Mouse (Mus musculus): ENCODE results near the gene Mrtfb.

Mrtfb gene

GRCm38 (mm10) chr16:13351268-13351667 lies 95.0 kb downstream of the Mrtfb start:
- no peak for DNase-seq (ENCODE audit: low spot score)

- no peak for DNase-seq (ENCODE audit: low spot score)
These were observed 97.6 kb downstream of the Mrtfb start for GRCm38 (mm10) chr16:13353927-13354326.

- no peak for DNase-seq (ENCODE audit: low spot score)
These were observed 98.2 kb downstream of the Mrtfb start for GRCm38 (mm10) chr16:13354431-13354830.

- peak; percentile 39 for DNase-seq (ENCODE audit: low spot score)
These were observed 101.8 kb downstream of the Mrtfb start for GRCm38 (mm10) chr16:13357806-13358679.

- no peak for DNase-seq (ENCODE audit: low spot score)
These were observed 102.5 kb downstream of the Mrtfb start for GRCm38 (mm10) chr16:13358741-13359140.

GRCm38 (mm10) chr16:13359405-13359858 lies 103.2 kb downstream of the Mrtfb start:
- peak; percentile 21 for DNase-seq (ENCODE audit: low spot score)

GRCm38 (mm10) chr16:13360208-13360607 lies 103.9 kb downstream of the Mrtfb start:
- DNase-seq (ENCODE audit: low spot score) = no peak

- DNase-seq (ENCODE audit: low spot score) = no peak
These were observed 104.6 kb downstream of the Mrtfb start for GRCm38 (mm10) chr16:13360835-13361234.

- no peak for DNase-seq (ENCODE audit: low spot score)
These were observed 106.9 kb downstream of the Mrtfb start for GRCm38 (mm10) chr16:13363141-13363540.

GRCm38 (mm10) chr16:13364145-13364544 lies 107.9 kb downstream of the Mrtfb start:
- no peak for DNase-seq (ENCODE audit: low spot score)

GRCm38 (mm10) chr16:13366256-13366655 lies 110.0 kb downstream of the Mrtfb start:
- DNase-seq (ENCODE audit: low spot score) = no peak

GRCm38 (mm10) chr16:13366802-13367465 lies 110.7 kb downstream of the Mrtfb start:
- DNase-seq (ENCODE audit: low spot score) = no peak

GRCm38 (mm10) chr16:13367466-13367856 lies 111.2 kb downstream of the Mrtfb start:
- no peak for DNase-seq (ENCODE audit: low spot score)

- no peak for DNase-seq (ENCODE audit: low spot score)
These were observed 112.4 kb downstream of the Mrtfb start for GRCm38 (mm10) chr16:13368645-13369044.

GRCm38 (mm10) chr16:13371740-13372287 lies 115.5 kb downstream of the Mrtfb start:
- DNase-seq (ENCODE audit: low spot score) = peak; percentile 79

- no peak for DNase-seq (ENCODE audit: low spot score)
These were observed 116.7 kb downstream of the Mrtfb start for GRCm38 (mm10) chr16:13372899-13373533.

- DNase-seq (ENCODE audit: low spot score) = no peak
These were observed 120.7 kb downstream of the Mrtfb start for GRCm38 (mm10) chr16:13376947-13377486.

GRCm38 (mm10) chr16:13378157-13378556 lies 121.9 kb downstream of the Mrtfb start:
- DNase-seq (ENCODE audit: low spot score) = no peak

GRCm38 (mm10) chr16:13379865-13380264 lies 123.6 kb downstream of the Mrtfb start:
- DNase-seq (ENCODE audit: low spot score) = no peak

- no peak for DNase-seq (ENCODE audit: low spot score)
These were observed 125.5 kb downstream of the Mrtfb start for GRCm38 (mm10) chr16:13381771-13382170.

- no peak for DNase-seq (ENCODE audit: low spot score)
These were observed 131.0 kb downstream of the Mrtfb start for GRCm38 (mm10) chr16:13387306-13387705.

- no peak for DNase-seq (ENCODE audit: low spot score)
These were observed 144.1 kb downstream of the Mrtfb start for GRCm38 (mm10) chr16:13400375-13400774.

All from testis, postnatal 14 days (tissue).